Mouse (Mus musculus): Measurements from ENCODE around the gene Ddx20.
A peak's percentile ranks its signal among the peaks of the same experiment; 100 is the strongest.

Ddx20 gene

DNA sequence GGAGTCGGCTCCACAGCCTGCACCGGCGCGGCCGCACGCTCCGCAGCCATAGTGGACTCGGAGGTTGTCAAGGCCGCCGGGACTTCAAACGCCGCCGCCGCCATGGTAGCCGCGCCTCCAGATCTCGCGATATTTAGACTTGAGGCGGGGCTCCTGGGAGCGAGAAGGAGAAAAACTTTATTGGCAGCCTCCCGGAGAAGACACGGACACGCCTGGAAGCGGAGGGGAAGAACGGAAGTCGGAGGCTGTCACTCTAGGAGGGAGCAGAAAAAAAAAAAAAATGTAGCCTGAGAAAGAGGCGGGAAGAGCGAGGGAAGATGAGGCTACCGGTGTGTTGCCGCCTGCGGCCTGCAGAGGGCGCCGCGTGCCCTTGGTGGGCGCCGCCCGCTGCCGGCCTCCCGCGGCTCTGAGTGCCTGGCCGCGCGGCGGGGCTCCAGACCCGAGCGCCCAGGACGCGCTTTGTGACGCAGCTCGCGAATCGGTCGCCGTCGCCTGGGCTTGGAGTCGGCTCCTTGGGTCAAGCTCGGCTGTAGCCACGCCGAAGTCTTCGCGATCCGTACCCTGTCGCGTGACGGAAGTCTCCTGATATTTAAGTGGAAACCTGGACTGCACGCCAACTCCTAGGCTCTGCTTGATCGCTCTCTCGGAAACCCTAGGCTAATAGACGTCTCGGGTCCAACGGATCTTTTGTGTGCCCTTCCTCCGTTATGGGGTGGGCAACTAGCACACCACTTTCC lies at the start of gene Ddx20:
TSS of gene Ddx20 (minus strand) at position 251 of the 737 bp plus-strand sequence.
- DNase-seq (ENCODE audit: low spot score) = peak; percentile 96

DNA sequence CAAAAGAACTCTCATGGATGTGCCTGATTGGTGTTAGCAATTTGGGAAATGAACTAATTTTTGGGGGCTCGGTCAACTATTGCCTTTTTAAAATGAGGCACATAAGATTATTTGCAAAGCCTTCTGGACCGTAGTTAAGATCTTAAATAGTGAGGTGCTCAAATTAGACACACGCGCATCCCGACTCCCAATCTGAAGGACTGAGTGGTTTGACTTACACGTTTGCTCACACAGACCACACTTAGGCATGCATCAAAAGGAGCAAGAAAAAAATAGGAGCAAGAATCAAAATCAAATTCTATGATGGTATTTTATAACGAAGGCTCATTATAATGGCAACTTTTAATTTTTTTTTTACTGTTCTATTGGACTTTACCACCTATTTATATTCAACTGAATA lies 49.7 kb upstream of the Ddx20 start:
- no peak for DNase-seq (ENCODE audit: low spot score)

DNA sequence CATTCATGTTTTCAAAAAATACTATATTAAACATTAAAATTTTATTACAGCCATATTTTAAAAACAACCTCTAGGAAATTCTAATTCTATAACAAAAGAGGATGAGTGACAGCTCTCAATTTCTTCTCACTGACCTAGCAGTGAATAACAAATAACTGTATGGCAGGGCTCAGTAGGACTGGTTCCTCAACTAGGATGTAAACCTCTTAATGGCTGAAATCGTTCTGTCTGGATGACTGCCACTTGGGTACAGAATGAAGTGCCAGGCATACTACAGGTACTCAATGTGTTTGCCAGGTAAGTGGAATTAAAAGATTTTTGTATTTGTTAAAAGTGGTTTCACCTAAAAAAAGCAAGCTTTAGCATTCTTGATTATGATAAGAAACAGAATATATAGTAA lies 48.8 kb upstream of the Ddx20 start:
- no peak for DNase-seq (ENCODE audit: low spot score)

DNA sequence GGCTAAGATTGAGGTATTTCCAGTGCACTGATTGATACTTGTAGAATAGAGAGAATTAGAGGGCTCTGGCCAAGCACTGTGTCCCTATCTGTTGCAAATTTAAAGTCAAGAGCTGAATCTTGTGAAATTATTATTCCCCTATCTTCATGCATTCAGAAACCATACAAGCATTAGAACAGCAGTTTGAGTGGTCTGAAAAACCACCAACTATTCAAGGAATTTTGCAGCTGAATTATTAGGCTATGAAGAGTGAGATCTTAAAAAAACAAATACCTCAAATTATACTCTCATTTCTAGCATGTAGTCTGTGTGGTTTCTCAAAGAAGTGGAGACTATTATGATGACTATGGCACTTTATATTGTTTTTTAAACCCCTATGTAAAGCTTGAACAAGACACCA lies 47.9 kb upstream of the Ddx20 start:
- no peak for DNase-seq (ENCODE audit: low spot score)

DNA sequence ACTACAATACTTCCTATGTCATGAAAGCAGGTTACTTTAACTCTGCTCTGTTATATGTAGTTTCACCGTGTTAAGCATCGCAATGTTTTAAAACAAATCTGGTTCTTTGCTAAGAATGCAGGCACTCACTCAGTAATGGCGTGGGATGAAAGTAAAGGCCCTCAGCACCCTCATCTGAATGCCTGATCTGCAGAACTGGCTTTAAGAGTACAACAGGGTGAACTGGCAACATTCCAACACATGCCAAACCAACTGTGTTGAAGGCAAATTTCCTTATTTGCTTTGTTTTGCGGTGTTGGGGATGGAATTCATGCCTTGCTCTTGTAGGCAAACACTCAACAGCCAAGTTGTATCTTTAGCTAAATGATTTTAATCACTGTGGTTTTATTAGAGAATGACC lies 46.2 kb upstream of the Ddx20 start:
- DNase-seq (ENCODE audit: low spot score) = no peak

DNA sequence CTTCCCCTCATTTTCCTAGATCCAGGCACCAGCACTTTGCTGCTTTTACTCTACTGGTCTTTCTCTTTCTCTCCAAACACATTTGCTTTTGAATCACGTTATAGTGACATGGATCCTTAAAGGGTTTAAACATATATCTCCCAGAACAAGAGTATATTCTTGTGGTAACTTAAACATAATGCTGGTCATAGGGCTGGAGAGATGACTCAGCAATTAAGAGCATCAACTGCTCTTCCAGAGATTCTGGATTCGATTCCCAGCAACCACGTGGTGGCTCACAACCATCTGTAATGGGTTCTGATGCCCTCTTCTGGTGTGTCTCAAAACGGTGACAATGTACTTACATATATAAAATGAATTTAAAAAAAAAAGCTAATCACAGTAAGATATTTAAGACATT lies 45.0 kb upstream of the Ddx20 start:
- DNase-seq (ENCODE audit: low spot score) = no peak

DNA sequence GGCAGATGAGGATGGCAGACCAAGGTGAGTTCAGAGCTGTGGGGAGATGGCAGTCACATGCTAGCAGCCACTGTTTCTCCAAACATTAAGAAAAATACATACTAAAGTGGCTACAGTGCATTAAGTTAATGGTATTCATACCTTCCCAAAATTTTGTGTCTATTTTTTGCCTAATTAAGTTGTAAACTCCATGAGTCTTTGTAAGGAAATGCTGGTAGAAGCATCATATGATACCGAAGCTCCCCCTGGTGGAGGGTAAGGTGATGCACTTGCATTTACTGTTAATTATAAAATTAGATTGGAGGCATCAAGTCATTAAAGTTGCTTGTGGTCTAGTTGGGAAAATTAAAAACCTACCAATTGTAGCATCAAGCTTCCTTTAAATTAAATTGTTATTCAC lies 38.7 kb upstream of the Ddx20 start:
- no peak for DNase-seq (ENCODE audit: low spot score)

DNA sequence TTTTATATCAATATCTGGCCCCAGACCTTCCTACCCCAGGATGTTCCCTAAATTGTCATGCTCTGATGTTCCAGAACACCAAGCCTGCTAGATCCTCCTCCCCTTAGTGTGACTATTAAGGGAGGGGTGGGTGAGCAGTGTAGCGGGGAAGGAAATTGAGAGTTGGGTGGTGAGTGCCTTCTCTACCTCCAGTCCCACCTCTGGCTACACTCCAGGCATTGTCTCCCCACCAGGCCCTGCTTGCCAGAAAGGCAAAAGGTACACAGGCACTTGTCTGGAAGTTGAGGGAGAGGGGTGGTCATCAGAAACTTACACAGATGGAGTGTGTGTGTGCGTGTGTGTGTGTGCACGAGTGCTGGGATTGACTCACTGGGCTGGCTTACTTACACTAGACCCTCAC lies 35.1 kb upstream of the Ddx20 start:
- DNase-seq (ENCODE audit: low spot score) = no peak

DNA sequence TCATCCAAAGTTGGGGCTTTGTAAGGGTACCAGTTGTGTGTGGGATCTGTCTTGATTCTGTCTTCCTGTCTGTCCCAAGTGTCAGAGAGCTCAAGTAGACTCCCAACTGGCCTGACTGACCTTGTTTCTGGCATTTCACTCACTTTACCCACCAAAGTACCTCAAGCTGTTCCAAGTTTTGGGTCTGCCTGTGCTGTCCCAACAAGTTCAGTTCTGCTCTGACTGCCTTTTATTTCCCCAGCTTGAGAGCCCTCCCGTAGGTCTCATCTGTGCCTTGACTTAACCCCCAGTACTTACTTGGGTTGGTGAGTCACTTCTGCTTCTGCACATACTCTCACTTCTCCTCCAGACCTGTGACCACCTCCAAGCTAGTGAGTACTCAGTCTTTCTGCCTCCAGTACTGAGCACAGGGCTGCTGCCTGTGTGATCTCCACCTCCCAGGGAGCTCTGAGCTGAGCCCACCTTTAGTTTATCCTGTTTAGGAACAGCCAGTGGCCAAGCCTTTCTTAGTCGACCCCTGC lies 34.4 kb upstream of the Ddx20 start:
- DNase-seq (ENCODE audit: low spot score) = no peak

DNA sequence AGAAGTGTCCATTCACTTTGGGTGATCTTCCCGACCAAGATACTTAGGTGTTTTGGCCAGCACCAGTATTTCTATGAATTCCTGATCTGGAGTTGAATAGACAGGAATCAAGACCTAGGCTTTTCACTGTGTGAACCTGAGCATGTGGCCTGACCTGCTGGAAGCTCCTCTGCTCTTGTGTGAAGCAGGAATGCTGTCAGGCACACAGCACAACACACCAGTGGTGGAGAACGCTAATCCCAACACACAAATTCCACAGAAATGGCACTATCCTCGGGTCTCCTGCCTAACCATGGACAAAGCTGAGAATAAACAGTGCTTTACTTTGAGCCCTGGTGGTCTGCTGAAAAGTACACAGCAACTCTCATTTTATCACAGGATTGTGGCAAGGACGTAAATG lies 33.1 kb upstream of the Ddx20 start:
- DNase-seq (ENCODE audit: low spot score) = no peak

DNA sequence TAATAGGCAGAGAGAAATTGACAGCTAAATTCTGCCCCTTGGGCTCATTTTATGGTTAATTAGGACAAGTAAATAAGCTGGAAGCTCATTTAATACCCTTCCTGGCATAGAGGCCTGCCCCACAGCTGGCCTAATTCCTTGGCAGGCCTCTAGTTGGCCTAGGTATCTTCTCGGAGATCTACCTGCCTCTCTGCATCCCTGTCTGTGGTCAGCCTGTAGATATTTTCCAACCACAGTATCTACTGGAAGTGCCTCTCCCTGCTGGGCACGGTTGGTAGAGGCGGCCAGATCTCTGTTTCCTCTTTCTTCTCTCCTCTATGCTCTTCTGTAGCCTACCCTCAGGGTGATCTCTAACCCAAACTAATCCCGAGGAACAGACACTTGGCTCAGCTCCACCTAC lies 32.6 kb upstream of the Ddx20 start:
- DNase-seq (ENCODE audit: low spot score) = no peak

DNA sequence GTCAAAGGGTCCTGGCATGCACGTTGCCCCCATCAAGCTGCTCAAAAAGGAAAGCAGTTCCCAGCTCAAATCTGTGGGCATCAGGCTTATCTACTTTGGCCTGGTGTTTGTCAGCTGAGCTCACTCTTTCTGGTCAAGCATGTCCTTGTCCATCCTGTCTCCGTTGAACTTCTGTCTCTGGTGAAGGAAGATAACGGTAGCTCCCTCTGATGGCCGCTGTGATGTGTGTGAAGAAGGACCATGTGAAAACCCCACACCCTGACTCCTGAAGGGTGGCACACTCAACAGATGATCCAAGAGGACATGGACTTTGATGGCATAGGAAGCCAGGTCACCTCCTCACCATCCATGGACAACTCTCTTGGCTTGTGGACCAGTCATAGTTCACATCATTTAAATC lies 31.4 kb upstream of the Ddx20 start:
- no peak for DNase-seq (ENCODE audit: low spot score)

DNA sequence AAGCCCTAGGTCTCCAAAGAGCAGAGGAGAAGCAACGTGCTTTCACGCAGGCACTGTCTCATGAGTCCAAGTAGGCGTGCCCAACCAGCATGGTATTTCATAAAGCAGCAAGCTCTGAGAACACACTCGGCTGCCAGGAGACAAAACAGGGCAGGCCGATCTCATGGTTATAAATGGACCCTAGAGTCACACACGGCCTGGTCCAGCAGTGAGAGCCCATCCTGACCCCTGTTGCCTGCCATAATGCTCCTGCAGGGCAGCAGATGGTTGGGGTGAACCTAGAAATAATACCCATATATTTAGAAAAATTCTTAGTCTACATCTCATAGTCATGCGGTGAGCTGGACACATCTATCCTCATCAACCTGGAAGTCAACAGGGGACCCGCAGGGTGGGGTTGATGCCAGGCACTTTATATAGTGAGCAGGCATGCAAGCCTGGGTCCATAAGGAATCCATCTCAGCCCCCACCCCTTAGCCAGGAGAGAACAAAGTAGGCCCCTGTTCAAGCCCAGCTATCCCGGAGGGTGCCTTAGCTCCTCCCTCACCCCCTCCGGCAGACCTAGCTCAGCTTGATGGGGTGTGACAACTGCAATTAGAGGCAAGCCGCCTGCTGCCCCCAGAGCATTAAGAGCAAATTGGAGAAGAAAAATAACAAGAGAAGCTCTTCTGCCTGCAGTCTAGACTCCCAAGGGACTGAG lies 30.6 kb upstream of the Ddx20 start:
- no peak for DNase-seq (ENCODE audit: low spot score)

DNA sequence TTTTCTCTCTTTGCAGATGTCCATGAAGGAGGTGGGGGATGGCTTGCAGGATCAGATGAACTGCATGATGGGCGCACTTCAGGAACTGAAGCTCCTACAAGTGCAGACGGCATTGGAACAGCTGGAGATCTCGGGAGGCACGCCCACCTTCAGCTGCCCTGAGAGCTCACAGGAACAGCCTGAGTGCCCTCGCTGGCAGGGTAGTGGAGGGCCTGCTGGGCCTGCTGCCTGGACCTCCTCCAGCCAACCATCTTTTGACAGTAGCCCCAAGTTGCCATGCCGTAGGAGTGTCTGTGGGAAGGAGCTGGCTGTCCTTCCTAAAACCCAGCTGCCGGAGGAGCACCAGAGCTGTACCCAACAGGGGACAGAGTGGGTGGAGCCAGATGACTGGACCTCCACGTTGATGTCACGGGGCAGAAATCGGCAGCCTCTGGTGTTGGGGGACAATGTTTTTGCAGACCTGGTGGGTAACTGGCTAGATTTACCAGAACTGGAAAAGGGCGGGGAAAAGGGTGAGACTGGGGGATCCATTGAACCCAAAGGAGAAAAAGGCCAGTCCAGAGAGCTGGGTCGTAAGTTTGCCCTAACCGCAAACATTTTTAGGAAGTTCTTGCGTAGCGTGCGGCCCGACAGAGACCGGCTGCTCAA lies 29.1 kb upstream of the Ddx20 start:
- DNase-seq (ENCODE audit: low spot score) = no peak

DNA sequence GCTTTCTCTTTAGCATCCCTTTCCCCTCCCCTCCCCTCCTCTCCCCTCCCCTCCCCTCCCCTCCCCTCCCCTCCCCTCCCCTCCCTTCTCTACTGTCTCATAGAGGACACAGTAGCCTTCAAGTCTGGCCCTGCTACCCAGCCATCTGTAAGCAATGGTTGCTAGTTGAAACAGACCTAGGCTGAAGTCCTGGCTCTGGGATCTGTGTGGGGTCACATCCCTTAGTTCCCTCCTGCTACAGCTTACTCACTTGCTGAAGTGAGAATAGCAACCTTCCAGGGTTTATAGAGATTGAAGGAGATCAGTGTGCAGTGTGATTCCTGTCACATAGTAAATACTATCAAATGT lies 27.4 kb upstream of the Ddx20 start:
- no peak for DNase-seq (ENCODE audit: low spot score)

DNA sequence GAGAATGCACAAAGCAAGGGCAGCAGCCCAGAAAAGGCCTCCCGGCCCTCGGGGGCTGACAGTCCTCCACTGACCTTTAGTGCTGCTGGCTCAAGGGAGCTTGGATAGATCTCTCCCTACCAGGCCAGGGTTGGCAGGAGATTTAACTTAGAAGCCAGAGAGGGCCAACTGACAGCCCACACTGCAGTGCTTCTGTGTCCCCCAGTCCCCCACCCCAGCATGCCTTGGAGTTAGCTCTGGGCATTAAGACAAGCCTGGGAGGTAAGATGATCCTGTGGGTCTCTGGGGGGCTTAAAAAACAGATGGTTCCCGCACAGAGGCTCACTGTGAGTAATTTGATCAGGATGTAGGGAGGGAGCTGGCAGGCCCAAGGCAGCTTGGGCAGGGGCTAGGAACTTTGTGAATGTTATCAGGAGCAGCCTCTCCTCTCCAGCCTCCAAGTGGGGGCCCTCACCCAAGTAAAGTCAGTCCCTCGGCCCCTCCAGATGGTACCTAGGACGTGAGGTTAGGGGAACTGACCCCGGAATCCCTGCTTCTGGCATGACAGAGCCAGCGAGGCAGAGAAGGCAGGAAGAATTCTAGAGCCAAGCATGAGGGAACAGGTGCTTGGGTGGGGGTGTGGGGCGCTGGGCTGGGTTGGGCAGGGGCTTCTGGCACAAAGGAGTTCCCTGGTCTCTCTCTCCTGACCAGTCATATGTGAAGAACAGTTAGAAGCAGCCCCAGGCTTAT lies 26.9 kb upstream of the Ddx20 start:
- no peak for DNase-seq (ENCODE audit: low spot score)

DNA sequence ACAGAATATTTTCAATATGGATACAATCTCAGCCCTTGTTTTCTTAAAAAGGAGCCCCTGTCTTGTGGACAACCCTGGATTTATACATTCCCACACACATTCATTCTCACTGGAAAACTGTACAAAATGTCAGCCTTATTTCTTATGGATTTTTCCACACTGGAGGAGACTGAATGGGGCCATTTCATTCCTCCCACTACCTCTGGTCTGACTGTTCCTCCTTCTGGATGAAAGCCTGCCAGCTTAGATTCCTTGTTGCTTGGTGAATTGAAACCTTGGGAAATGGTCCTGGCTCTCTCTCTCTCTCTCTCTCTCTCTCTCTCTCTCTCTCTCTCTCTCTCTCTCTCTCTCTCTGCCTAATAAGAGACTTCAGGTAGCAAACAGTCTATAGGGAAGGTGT lies 25.5 kb upstream of the Ddx20 start:
- DNase-seq (ENCODE audit: low spot score) = no peak

DNA sequence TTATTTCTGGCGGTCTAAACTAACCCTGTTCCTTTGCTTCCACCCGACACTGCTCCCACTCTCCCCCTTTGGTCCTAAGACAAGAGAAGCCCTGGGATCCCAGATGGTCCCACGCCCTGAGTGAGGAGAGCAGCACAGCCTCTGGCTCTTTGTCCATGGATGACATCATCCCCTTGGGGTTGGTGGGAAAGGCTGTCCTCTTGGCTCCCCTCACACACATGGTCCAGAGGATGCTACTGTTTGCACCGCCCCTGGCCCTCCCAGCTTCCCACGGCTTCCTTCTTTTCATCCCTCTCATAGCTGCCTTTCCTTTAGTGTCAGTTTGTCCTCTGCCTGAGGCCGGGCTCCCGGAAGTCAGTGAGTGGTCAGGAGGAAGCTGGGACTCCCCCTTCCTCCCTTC lies 24.4 kb upstream of the Ddx20 start:
- no peak for DNase-seq (ENCODE audit: low spot score)

DNA sequence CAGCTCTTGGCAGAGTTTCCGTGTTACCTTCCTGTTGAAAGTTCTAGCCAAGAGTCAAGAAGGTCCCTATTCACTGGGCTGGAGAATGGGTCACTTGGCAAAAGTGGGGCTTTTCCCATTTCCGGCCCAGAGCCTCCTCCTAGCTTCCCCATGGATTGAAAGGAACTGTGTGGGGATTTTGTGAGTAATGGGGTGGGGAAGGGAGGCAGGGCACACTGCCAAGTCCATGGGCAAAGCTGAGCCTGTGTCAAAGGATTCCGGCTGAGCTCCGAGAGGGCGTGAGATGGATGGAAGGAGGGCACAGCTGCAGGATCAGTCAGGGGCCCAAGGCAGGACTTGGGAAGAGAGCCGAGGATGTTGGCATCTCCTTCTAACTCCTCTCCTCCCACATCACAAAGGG lies 22.9 kb upstream of the Ddx20 start:
- no peak for DNase-seq (ENCODE audit: low spot score)

DNA sequence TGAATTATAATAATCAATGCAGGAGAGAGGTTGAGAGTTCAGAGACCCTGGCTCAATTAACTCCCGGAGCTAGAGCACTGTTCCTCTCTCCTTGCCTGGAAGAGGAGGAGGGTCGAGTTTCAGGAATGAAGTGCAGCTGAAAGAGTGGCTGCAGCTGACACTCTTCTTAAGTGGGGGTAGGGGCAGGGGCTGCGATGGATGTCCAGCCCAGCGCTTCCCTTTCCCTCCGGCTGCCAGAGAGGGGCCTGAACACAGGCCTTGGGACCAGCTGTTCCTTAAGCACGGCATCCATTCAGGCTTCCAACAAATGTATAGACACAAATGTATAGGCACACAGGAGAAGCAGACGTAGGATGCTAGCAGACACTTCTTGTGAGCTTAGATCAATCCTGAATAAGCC lies 20.2 kb upstream of the Ddx20 start:
- no peak for DNase-seq (ENCODE audit: low spot score)

DNA sequence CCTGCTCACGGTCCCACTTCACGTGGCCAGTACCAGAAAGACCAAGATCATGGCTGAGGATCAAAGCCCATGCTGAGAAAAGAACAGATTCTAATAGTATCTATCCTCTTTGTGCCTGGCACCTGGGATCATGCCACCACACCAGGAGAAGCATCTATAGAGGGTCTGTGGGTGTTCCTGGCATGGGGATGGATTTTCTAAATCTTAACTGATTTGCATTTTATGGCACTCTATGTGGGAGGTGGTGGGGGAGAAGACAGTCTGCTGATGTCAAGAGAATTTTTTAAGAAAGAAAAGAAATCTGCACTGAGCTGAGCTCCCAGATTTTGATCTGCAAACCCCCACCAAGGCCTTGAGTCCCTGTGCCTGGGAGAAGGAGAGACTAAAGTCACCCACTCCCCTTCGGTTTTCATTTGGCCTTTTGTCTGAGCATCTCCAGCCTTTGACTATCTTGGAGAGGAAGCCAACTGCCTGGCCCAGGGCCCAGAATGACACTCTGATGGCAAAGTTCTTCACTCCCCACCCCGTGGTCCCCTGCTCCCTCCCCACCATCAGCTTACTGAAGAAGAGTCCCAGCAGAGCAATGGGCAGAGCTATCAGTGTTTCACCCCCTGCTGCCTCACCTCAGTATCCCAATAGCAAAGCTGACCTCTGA lies 19.1 kb upstream of the Ddx20 start:
- DNase-seq (ENCODE audit: low spot score) = no peak

DNA sequence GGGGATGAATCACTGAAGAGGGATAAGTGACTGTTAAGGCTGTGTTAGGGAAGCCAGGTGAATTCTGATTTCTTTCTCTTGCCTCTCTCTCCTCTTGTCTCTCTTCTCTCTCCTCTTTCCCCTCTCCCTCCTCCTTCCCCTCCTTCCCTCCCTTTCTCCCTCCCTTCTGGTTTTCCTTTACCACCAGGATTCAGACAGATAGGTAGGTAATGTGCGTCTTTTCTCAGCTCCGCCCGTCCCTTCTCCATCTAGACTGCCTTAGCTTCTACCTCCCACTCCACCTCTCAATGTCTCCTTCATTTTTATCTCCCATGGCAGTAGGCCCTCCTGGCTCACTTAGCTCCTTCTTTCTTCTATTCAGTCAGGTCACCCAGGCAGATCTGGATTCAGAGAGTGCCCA lies 18.2 kb upstream of the Ddx20 start:
- DNase-seq (ENCODE audit: low spot score) = no peak
